Mouse (Mus musculus) gastrocnemius, postnatal 10 days (tissue): ENCODE data around the gene Serinc1. TPM values are rescaled to one million over a fixed set of nuclear protein-coding genes. Genes with fewer than 3 reads are reported as not detected.
A peak's percentile ranks its signal among the peaks of the same experiment; 100 is the strongest.
"Not testable (repeated sequence)": the region's sequence is repeated elsewhere in the genome, so short reads cannot be mapped to it uniquely, and the experiment has no call there.

Experiments used
- DNase-seq: peaks from one replicate; pipeline ENCODE4 v3.0.0; 2021; ENCODE audit warnings: mixed read lengths
- long read RNA-seq, 2 experiments: library from polyadenylated mRNA; stranded (forward); transcript quantifications; one replicate each; pipeline ENCODE4 v2.0.0; 2021
- total RNA-seq, 2 experiments: library from RNA; stranded (reverse); gene quantifications; 2 replicates each; pipeline ENCODE4 v1.2.3; 2021

Serinc1 gene
- 100 to 1,000 TPM; 170 to 176 TPM for total RNA-seq
- long read RNA-seq, experiment 1, transcript Serinc1-201 (9 exons, 2,880 nt), result major isoform, 219 of 229 reads
- long read RNA-seq, experiment 1, partial matches to known transcripts, result 9 of 229 reads
- long read RNA-seq, experiment 1, other reads (novel, unspliced or antisense), result 1 of 229 reads
- long read RNA-seq, experiment 2, transcript Serinc1-201 (9 exons, 2,880 nt), result major isoform, 181 of 191 reads
- long read RNA-seq, experiment 2, partial matches to known transcripts, result 9 of 191 reads
- long read RNA-seq, experiment 2, other reads (novel, unspliced or antisense), result 1 of 191 reads

- DNase-seq, result peak; percentile 90
These were observed at the start of gene Serinc1 for GRCm38 (mm10) chr10:57532218-57533101. Gene Serinc1, minus strand, starts transcription at chr10:57532530.

- no peak for DNase-seq
These were observed 44.4 kb upstream of the Serinc1 start for GRCm38 (mm10) chr10:57576721-57577120.

GRCm38 (mm10) chr10:57572130-57572529, 39.8 kb upstream of the Serinc1 start:
- no peak for DNase-seq

- DNase-seq, result peak; percentile 52
These were observed 38.9 kb upstream of the Serinc1 start for GRCm38 (mm10) chr10:57571211-57571730.

- no peak for DNase-seq
These were observed 36.9 kb upstream of the Serinc1 start for GRCm38 (mm10) chr10:57569023-57569931.

GRCm38 (mm10) chr10:57566221-57566620, 33.9 kb upstream of the Serinc1 start:
- no peak for DNase-seq

GRCm38 (mm10) chr10:57557597-57557996, 25.3 kb upstream of the Serinc1 start:
- no peak for DNase-seq

- no peak for DNase-seq
These were observed 21.4 kb upstream of the Serinc1 start for GRCm38 (mm10) chr10:57553719-57554118.

GRCm38 (mm10) chr10:57549631-57550030, 17.3 kb upstream of the Serinc1 start:
- DNase-seq, result no peak

- not testable (repeated sequence) for DNase-seq
These were observed 11.6 kb upstream of the Serinc1 start for GRCm38 (mm10) chr10:57543890-57544289.

GRCm38 (mm10) chr10:57531616-57532217, 613 bp downstream of the Serinc1 start:
- no peak for DNase-seq

GRCm38 (mm10) chr10:57531076-57531475, 1.3 kb downstream of the Serinc1 start:
- no peak for DNase-seq

GRCm38 (mm10) chr10:57526469-57526868, 5.9 kb downstream of the Serinc1 start:
- DNase-seq, result no peak

GRCm38 (mm10) chr10:57515278-57515677, 17.1 kb downstream of the Serinc1 start:
- no peak for DNase-seq

GRCm38 (mm10) chr10:57514616-57515015, 17.7 kb downstream of the Serinc1 start:
- DNase-seq, result no peak

GRCm38 (mm10) chr10:57499414-57500156, 32.7 kb downstream of the Serinc1 start:
- DNase-seq, result no peak

GRCm38 (mm10) chr10:57492050-57492449, 40.3 kb downstream of the Serinc1 start:
- no peak for DNase-seq

- no peak for DNase-seq
These were observed 43.7 kb downstream of the Serinc1 start for GRCm38 (mm10) chr10:57488591-57488990.

GRCm38 (mm10) chr10:57487201-57487600, 45.1 kb downstream of the Serinc1 start:
- DNase-seq, result no peak

- DNase-seq, result peak; percentile 82
These were observed 45.7 kb downstream of the Serinc1 start for GRCm38 (mm10) chr10:57486542-57487071.
